Mouse (Mus musculus): ENCODE results near the gene Sctr. TPM values are rescaled to one million over a fixed set of nuclear protein-coding genes. Genes with fewer than 3 reads are reported as not detected.

The Sctr gene
- total and polyA plus RNA-seq, 2 experiments from 2014 or later = not detected

- ATAC-seq (ENCODE audit: insufficient read depth, low read depth) = no peak
- 79% methylated on average over 7 of the region's 7 CpGs for WGBS
- Histone ChIP-seq H3K27me3 (ENCODE audit: control insufficient read depth, insufficient read depth, low read length) (no peaks in the 10 kb centered on the region), H3K9ac (replicated peaks; ENCODE audit: low read depth, low read length) (no peak overlapping the region), H3K36me3 (replicated peaks; ENCODE audit: control insufficient read depth, insufficient read depth, low read length) (no peaks in the 10 kb centered on the region), H3K4me2 (ENCODE audit: low read depth, low read length) (no peak overlapping the region), H3K4me1 (ENCODE audit: control insufficient read depth, insufficient read depth) (no peaks in the 10 kb centered on the region), H3K27ac (ENCODE audit: low read depth) (no peak overlapping the region), H3K9me3 (replicated peaks; ENCODE audit: control insufficient read depth, low read length) (no peaks in the 10 kb centered on the region), H3K4me3 (ENCODE audit: low read depth, low read length) (no peak overlapping the region)
- no peak for DNase-seq (ENCODE audit: low spot score)
- no peak for TF ChIP-seq CTCF (IDR thresholded peaks at IDR 0.05; ENCODE audit: low read depth)
- no peak for TF ChIP-seq EP300 (IDR thresholded peaks at IDR 0.05; ENCODE audit: low read depth)
These were observed 28.9 kb downstream of the Sctr start for GRCm38 (mm10) chr1:120035456-120036034.

- DNase-seq (ENCODE audit: low spot score) = peak; percentile 43
- no peak overlapping the region for H3K9ac ChIP-seq (replicated peaks; ENCODE audit: low read depth, low read length)
- peak; percentile 55 for ATAC-seq (ENCODE audit: insufficient read depth, low read depth)
- H3K4me1 ChIP-seq (ENCODE audit: control insufficient read depth, insufficient read depth) = no peaks in the 10 kb centered on the region
- no peaks in the 10 kb centered on the region for H3K27me3 ChIP-seq (ENCODE audit: control insufficient read depth, insufficient read depth, low read length)
- TF ChIP-seq CTCF (IDR thresholded peaks at IDR 0.05; ENCODE audit: low read depth) (no peak), EP300 (IDR thresholded peaks at IDR 0.05; ENCODE audit: low read depth) (no peak)
- no peak overlapping the region for H3K4me3 ChIP-seq (ENCODE audit: low read depth, low read length)
- no peak overlapping the region for H3K27ac ChIP-seq (ENCODE audit: low read depth)
- H3K9me3 ChIP-seq (replicated peaks; ENCODE audit: control insufficient read depth, low read length) = no peaks in the 10 kb centered on the region
- no peaks in the 10 kb centered on the region for H3K36me3 ChIP-seq (replicated peaks; ENCODE audit: control insufficient read depth, insufficient read depth, low read length)
- WGBS = 41% methylated on average over 9 of the region's 9 CpGs
- no peak overlapping the region for H3K4me2 ChIP-seq (ENCODE audit: low read depth, low read length)
These were observed 30.5 kb downstream of the Sctr start for GRCm38 (mm10) chr1:120037021-120037683.

- ATAC-seq (ENCODE audit: insufficient read depth, low read depth) (no peak), DNase-seq (ENCODE audit: low spot score) (no peak)
- Histone ChIP-seq H3K9ac (replicated peaks; ENCODE audit: low read depth, low read length) (no peak overlapping the region), H3K27me3 (ENCODE audit: control insufficient read depth, insufficient read depth, low read length) (no peaks in the 10 kb centered on the region), H3K27ac (ENCODE audit: low read depth) (no peak overlapping the region), H3K36me3 (replicated peaks; ENCODE audit: control insufficient read depth, insufficient read depth, low read length) (no peaks in the 10 kb centered on the region), H3K4me1 (ENCODE audit: control insufficient read depth, insufficient read depth) (no peaks in the 10 kb centered on the region), H3K9me3 (replicated peaks; ENCODE audit: control insufficient read depth, low read length) (no peaks in the 10 kb centered on the region), H3K4me3 (ENCODE audit: low read depth, low read length) (no peak overlapping the region), H3K4me2 (ENCODE audit: low read depth, low read length) (no peak overlapping the region)
- WGBS = 74% methylated on average over 9 of the region's 9 CpGs
- no peak for TF ChIP-seq CTCF (IDR thresholded peaks at IDR 0.05; ENCODE audit: low read depth)
- TF ChIP-seq EP300 (IDR thresholded peaks at IDR 0.05; ENCODE audit: low read depth) = no peak
These were observed 31.9 kb downstream of the Sctr start for GRCm38 (mm10) chr1:120038594-120038993.

- no peaks in the 10 kb centered on the region for H3K36me3 ChIP-seq (replicated peaks; ENCODE audit: control insufficient read depth, insufficient read depth, low read length)
- DNase-seq (ENCODE audit: low spot score) = no peak
- H3K4me1 ChIP-seq (ENCODE audit: control insufficient read depth, insufficient read depth) = no peaks in the 10 kb centered on the region
- no peak overlapping the region for H3K9ac ChIP-seq (replicated peaks; ENCODE audit: low read depth, low read length)
- no peak for TF ChIP-seq CTCF (IDR thresholded peaks at IDR 0.05; ENCODE audit: low read depth)
- no peak for TF ChIP-seq EP300 (IDR thresholded peaks at IDR 0.05; ENCODE audit: low read depth)
- 78% methylated on average over 8 of the region's 8 CpGs for WGBS
- no peak for ATAC-seq (ENCODE audit: insufficient read depth, low read depth)
- H3K9me3 ChIP-seq (replicated peaks; ENCODE audit: control insufficient read depth, low read length) = no peaks in the 10 kb centered on the region
- H3K27me3 ChIP-seq (ENCODE audit: control insufficient read depth, insufficient read depth, low read length) = no peaks in the 10 kb centered on the region
- H3K4me2 ChIP-seq (ENCODE audit: low read depth, low read length) = no peak overlapping the region
- H3K27ac ChIP-seq (ENCODE audit: low read depth) = no peak overlapping the region
- no peak overlapping the region for H3K4me3 ChIP-seq (ENCODE audit: low read depth, low read length)
These were observed 35.7 kb downstream of the Sctr start for GRCm38 (mm10) chr1:120042421-120042820.

GRCm38 (mm10) chr1:120044584-120044983 is 37.9 kb downstream of the Sctr start:
- Histone ChIP-seq H3K27ac (ENCODE audit: low read depth) (no peak overlapping the region), H3K9ac (replicated peaks; ENCODE audit: low read depth, low read length) (no peak overlapping the region)
- WGBS = 70% methylated on average over 16 of the region's 16 CpGs

GRCm38 (mm10) chr1:120047325-120047724 is 40.6 kb downstream of the Sctr start:
- Histone ChIP-seq H3K4me3 (ENCODE audit: low read depth, low read length) (no peak overlapping the region), H3K36me3 (replicated peaks; ENCODE audit: control insufficient read depth, insufficient read depth, low read length) (no peaks in the 10 kb centered on the region), H3K4me1 (ENCODE audit: control insufficient read depth, insufficient read depth) (no peaks in the 10 kb centered on the region), H3K27ac (ENCODE audit: low read depth) (no peak overlapping the region), H3K9ac (replicated peaks; ENCODE audit: low read depth, low read length) (no peak overlapping the region), H3K9me3 (replicated peaks; ENCODE audit: control insufficient read depth, low read length) (no peaks in the 10 kb centered on the region), H3K27me3 (ENCODE audit: control insufficient read depth, insufficient read depth, low read length) (no peaks in the 10 kb centered on the region), H3K4me2 (ENCODE audit: low read depth, low read length) (no peak overlapping the region)
- TF ChIP-seq EP300 (IDR thresholded peaks at IDR 0.05; ENCODE audit: low read depth) (no peak), CTCF (IDR thresholded peaks at IDR 0.05; ENCODE audit: low read depth) (no peak)
- no peak for DNase-seq (ENCODE audit: low spot score)
- ATAC-seq (ENCODE audit: insufficient read depth, low read depth) = no peak

More at GRCm38 (mm10) chr1:120044584-120044983, 37.9 kb downstream of the Sctr start:
- H3K27me3 ChIP-seq (ENCODE audit: control insufficient read depth, insufficient read depth, low read length) = no peaks in the 10 kb centered on the region
- H3K4me3 ChIP-seq (ENCODE audit: low read depth, low read length) = no peak overlapping the region
- DNase-seq (ENCODE audit: low spot score) (no peak), ATAC-seq (ENCODE audit: insufficient read depth, low read depth) (no peak)
- no peaks in the 10 kb centered on the region for H3K36me3 ChIP-seq (replicated peaks; ENCODE audit: control insufficient read depth, insufficient read depth, low read length)
- H3K4me1 ChIP-seq (ENCODE audit: control insufficient read depth, insufficient read depth) = no peaks in the 10 kb centered on the region
- no peak for TF ChIP-seq CTCF (IDR thresholded peaks at IDR 0.05; ENCODE audit: low read depth)
- no peak for TF ChIP-seq EP300 (IDR thresholded peaks at IDR 0.05; ENCODE audit: low read depth)
- no peak overlapping the region for H3K4me2 ChIP-seq (ENCODE audit: low read depth, low read length)
- no peaks in the 10 kb centered on the region for H3K9me3 ChIP-seq (replicated peaks; ENCODE audit: control insufficient read depth, low read length)
